Mouse (Mus musculus) megakaryocyte, embryonic 14.5 days (primary cell): ENCODE measurements around the gene Gm20388.

Experiments
- FLI1 ChIP-seq: IDR thresholded peaks from 2 replicates; pipeline ENCODE4 v1.6.1; 2012; ENCODE audit warnings: low read length, inconsistent platforms, mixed read lengths
- GATA1 ChIP-seq: IDR thresholded peaks from 3 replicates; pipeline ENCODE4 v1.6.1; 2012; ENCODE audit warnings: mixed read lengths, low read length, inconsistent platforms, borderline replicate concordance

- TF ChIP-seq GATA1: no peak
- no peak for TF ChIP-seq FLI1
Observed at GRCm38 (mm10) chr8:124143003-124143402, 4232.4 kb downstream of the Gm20388 start.
